Mouse (Mus musculus) MEL-GATA-1-ER (cell line): ENCODE results near the gene Snx29.

Source experiments
- DNase-seq: peaks from one replicate; pipeline ENCODE4 v3.0.0-alpha.2; 2012; ENCODE audit warnings: low read depth; ENCODE audit errors: extremely low read depth

Snx29 gene

DNA sequence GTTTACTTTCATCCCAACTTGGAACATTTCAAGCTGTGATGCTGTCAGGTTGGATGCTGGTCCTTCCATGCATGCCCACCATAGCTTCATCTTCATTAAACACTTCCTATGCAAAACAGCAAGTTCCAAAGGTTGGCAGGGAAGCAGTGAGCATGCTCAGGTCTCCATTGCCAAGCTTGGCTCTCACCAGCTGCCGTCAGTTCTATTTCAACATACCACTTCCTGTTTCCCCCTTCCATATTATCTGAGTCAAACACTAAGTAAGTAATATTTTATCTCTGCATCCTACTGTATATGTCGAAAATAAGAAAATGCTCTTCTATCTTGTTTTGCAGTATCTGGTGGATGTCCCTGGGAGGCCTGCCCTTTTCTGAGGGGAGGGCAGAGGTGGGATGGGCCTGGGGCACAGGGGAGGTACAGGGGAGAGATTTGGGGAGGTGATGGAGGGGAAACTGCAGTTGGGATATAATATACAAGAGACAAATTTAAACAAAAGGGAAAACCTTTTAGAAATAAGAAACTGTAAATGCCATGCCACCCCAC is 309.6 kb downstream of the Snx29 start:
- DNase-seq = peak; percentile 52

DNA sequence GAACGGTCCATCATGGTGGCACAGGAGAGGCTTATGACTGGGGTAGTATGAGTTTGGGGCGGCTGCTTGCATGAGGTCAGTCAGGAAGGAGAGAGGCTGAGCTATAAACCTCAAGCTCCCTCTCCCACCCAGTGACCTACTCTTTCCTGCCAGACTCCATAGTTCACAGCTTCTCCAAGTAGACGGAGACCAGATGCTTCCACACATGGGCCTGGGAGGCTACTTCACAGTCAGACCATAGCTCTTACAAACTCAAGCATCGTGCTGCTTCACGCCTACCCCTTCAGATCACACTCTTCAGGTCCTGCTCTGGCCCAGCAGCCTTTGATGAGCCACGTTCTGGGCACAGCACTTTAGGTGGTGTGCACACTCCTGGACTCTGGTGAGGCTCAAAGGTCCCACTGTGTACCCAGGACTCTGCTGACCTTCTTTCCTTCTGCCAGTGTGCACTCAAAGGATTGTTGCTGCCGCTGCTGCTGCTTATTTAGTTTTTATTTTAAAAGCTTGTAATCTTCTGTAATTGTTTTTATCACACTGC is 313.6 kb downstream of the Snx29 start:
- DNase-seq = no peak

DNA sequence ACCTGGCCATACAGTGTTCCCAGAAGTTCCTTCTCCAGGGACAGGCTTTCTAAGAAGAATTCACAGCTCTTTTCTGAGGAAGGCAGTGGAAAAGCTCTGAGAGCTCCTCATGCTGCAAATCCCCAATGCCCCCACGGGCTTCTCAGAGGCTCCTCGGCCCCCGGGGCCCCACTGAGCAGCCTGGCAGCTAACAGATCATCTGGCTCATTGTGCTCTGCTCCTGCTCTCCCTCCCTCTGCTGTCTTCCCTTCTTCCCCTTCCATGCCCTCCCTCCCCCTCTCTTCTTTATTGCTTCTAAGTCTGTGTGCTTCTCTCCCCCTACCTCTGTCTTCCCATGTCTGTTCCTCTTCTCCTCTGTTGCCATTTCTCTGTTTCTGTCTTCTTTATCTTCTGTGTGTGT is 314.2 kb downstream of the Snx29 start:
- DNase-seq = no peak

DNA sequence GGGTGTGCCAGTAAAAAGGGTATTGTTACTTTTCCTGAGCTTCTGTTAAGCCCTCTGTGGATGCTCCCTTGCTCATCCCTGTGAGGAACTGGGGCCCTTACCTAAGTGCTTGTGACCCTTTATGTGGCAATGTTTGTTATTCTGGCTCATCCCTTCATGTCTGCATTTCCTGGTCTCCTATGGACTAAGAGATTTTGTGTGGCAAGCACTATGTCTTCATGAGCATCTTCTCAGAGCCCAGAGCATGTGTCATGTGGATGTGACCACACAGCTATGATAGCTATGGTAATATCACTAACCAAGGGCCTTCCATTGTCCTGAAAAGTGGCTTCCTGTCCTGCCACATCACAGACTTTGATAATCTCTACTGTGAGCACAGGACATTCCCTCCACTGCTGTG is 315.1 kb downstream of the Snx29 start:
- DNase-seq = no peak

DNA sequence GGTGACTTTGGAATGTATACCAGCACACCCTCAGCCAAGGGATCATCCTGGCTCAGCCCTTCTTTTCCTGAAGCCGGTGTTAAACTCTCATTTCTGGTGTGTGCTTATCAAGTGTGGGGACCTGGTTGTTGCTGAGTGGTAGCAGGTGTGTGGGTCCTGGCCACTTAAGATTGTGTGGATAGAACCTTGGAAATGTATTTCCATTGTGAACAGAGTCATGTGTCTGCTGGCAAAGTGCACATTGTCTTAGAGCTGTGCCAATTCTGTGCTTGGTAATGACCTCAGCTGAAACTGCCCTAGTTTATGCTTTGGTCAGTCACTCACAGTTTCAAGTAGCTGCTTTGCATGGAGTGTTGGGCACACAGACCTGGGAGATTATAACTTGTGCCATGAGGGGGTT is 316.0 kb downstream of the Snx29 start:
- DNase-seq = no peak

DNA sequence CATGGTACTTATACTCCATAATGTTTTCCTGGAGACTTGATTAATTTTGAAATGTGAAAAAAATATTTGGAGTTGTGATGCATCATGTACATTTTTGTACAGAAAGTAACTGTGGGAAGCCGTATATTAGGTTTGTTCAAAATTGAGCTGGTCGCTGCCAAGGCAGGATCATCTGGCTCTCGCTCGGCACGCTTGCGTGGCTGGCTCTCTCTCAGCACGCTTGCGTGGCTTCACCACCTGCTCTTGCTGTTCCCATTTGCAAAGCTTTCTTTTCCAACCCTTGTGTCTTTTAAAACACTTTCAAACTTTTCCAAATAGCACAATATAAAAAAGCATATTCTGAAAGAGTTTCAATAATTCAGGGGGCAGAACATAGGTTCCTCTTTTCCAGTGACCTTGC is 317.2 kb downstream of the Snx29 start:
- no peak for DNase-seq

DNA sequence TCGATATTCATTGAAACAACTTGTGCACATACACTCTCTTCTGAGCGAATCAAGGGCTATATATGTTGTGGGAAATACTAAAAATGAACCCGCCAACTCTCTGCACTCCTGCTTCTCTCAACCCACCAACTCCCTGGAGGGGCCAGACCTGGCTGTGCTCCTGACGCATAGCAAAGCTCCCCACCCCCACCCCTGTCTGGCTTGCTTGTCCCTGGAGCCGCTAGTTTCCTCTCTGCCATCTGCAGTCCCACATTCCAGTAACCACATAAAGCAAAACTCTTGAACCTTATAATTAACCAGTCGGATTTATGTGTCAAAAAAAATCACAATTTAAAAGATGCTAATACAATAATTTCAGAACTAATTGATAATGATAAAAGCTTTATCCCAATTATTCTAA is 320.9 kb downstream of the Snx29 start:
- DNase-seq = no peak

DNA sequence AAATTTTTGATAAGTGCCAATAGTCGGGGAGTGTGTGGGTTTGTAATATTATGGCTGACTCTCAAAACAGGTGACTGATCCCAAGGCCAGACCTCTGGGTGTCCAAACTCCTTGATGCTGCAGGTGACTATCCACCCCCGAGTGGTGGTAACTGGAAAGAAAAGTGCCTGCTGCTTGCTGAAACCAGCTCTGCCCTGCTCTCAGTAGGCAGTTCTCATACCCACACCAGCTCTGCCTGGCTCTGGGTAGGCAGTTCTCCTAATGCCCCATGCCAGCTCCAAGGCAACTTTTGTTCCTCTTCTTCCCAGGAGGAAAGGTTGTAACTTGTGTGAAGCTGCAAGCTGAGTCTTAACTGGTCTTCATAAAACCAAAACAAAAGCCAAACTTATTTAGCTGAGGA is 321.7 kb downstream of the Snx29 start:
- no peak for DNase-seq

DNA sequence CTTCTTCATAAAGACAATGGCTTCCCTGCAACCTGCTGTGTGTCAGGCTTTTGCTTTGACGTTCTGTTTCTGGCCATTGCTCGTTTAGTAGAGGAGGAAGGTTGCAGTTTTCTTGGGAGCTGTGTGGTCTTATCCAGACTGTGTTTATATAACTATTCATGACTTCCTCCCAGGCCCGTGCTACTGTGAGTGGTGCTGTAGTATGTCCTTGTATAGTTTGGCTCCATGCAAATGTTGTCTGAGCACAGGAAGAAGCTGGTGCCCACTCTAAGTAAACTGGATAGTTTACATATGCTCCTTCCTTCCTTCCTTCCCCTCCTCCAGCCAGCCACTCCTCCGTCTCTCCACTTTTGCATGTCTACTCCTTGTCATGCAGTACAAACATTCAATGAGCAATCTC is 323.0 kb downstream of the Snx29 start:
- no peak for DNase-seq

DNA sequence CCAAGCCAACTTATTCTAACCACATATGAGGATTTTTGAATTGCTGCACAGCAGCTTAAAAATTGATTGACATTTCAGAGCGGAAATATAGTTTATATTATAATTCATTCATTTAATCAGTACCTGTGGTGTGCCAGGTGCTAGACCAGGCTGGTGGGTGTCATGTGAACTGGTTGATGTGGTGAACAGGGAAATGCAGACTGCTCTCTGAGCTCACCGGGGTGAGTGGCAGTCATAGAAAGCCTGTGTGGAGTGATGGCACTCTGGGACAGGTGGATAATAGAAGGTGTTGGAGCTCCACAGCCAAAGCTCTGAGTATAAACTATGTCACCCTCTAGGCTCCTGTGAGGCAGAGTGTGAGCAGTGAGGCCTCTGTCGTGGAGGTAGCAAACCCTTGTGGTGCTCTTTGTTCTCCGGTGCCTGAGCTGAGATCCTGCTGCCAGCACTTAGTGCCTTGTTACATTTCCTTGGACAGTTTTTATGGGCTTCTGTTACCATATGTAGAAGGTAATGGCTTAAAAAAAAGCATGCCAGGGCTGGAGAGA is 324.1 kb downstream of the Snx29 start:
- no peak for DNase-seq

DNA sequence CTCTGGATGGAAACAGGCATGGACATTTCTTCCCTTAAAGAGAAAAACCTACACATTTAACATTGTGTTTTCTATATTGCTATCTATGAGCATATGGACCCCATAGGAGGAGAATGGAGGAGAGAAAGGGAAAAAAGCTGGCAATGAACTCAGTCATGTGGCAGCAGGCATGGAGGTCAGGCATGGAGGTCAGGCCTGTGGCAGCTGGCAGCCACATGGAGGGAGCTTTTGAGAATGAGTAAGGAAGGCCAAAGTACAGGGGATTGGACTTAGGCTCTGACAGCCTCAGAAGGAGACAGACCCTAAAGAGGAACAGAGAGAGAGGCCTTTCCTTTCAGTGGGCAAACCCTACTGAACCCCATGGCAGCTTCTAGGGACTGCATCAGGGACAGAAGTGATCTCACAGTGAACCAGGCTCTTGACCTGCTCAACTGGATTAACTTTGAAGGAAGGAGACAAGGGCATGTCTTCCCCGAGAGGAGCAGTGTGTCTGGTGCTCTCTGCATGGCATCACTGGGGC is 325.5 kb downstream of the Snx29 start:
- DNase-seq = no peak

DNA sequence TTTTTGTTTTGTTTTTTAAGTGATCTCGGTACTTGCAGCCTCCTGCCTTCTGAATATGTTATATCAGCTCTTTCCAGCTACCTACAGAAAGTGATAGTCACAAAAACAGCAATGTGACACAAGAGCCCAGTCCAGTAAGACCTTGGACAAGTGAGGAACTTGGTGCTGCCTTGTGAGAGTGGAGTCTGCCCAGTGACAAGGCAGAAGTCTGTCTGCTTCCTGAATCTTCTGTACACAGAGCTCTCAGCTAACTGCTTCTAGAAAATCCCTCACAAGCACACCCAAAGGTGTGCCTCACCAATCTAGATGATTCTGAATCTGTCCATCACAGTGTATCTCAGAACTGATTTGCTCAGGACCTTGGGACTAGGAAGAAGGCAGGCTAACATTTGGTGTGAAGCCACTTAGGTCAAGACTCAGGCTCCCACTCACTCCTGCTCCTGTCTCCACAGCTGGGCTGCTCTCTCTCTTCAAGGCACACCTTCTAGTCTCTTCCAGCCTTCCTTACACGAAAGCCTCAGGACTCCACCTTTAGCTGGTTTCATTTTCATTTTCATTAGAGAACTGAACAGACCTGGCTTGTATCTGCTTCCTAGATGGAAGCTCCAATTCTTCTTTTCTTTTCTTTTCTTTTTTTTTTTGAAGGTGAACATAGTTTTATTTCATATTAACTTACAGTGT is 330.1 kb downstream of the Snx29 start:
- no peak for DNase-seq

DNA sequence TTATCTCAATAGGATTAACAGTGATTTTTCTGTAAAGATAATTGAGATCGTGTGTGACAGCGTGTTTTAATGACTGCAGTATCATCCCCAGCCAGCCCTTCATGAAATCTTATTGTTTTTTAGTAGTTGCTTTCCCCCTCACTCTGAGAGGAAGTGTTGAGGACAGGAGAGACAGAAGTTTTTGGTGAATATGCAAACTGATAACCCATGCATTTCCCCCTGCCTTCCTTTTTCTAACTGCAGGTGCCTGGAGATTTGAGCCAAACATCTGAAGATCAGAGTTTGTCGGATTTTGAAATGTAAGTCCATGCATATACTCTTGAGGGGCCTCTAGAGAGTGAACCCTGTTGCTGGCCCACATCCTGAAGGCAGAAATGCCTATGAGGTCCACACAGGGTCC is 333.2 kb downstream of the Snx29 start:
- no peak for DNase-seq

DNA sequence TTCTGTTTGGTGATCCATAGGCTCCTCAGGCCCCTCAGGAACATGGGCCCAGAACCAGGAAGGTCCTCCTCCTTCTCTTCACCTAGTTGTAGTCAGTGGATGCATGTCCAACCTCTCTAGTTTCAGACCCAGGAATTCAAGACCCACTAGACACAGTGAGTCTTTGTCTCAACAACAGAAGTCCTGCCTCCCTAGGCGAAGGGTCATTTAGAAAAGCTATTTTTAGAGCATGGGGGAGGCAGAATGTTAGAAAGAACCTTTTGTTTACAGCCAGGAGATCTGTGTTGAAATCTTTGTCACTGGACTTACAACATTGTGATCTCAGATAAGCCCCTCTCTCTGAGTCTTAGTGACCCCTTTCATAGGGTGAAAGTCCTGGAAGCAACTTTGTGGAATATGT is 334.4 kb downstream of the Snx29 start:
- no peak for DNase-seq

DNA sequence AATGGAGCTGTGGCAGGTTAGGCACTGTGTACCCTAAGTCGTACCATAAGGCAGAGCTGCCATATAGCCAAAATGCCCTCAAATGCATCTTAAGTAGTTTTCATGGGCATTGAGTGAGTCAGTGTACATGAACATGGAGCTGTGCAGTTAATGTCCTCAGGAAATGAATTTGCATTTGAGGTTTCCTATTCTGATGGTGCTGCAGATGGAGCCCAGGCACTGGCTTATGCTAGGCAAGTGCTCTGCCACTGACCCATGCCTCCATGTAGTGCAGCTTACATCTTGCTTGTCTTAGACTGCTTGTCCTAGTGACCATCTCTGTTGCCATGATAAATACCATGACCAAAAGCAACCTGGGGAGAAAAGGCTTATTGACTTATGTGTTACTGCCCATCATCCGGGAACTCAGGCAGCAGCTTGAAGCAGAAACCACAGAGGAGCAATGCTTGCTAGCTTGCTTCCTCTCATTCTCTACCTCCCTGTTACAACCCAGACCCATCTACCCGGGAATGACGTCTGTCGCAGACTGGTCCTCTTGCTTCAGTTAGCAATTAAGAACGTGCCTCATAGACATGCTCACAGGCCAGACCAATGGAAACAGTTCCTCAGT is 336.5 kb downstream of the Snx29 start:
- DNase-seq = no peak

DNA sequence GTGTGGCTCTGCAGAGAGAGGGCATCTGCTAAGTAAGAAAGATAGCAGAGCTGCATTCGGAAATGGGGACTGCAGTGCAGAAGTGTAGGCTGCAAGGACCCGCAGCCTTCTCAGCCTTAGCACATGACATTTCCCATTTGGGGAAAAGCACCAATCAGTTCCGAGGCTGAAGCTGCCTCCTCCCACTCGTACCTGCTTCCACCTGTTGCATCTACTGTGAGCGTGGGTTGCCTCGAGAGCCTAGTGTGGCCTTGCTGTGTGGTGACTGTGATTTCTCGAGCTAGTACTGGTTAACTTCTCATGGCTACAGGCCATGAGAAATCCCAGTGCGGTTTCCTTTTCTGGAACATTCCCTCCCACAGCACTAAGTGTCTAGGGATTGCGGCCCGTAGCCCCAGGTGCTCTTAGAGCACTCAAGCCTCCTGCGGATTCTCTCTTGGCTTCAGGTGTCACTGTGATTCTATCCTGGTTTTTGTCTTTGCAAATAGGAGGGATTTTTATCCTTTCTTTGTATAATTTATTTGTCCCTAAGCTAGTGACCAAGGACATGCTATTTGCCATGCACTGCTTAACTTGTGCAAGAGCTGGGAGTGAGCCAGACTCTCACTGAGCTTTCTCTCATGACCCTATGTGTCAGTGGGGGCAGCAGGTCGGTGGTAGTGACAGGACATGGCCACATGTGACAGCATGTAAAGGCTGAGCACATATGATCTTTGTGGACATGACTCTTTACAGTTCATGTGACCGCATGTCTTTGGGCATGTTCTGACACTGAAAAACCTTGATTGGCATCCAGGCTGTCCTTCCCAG is 342.4 kb downstream of the Snx29 start:
- DNase-seq = no peak

DNA sequence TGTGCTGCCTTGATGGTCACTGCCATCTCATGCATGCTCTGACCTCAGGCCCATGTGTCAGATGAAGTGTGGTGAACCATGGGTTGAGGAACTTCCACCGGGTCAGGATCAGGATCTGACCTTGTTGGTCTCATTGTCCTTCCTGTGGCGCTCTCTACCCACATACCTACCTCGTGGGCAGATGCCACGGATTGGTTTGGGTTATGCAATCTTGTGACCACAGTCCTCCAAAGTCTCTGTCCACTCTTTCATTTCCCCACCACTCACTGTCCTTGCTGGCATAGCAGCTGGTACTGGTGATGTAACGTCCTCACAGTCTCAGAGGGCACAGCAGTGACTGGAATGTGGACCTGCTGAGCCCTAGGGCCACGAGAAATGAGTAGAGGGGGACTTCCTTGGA is 343.2 kb downstream of the Snx29 start:
- no peak for DNase-seq

DNA sequence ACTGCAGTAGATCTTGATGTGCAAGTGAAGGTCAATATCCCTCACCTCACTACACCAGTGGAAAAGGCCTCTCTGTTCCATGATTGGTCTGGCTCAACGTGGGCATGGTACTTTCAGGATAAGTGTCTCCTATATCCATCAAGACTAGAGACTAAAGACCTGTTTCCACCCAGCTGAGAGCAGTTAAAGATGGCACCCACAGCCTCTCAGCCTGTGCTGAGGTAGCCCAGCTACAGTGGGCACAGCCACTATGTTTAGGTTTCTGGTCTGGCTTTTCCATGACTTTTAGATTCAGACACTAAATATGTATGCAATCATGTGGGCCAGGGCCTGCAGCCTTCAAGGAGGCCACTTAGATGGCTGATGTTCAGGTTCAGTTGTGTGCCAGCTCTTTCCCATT is 345.7 kb downstream of the Snx29 start:
- no peak for DNase-seq

DNA sequence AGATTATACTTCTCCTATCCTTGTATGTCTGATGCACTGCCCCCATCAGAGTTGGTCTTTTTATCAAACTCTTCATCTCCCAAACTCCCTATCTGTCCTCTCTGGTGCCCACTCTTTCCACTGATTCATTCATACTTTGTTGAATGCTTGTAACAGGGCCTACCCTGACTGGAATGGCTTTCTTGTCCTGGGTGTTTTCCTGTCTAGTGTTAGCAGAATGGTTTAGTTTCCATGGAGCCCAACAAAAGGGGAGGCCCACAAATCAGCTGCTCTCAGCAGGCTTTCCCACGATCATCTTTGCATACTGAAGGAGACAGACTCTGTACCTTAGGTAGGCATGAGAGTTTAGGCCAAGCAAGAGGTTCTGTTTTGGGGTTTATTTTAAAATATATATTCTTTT is 346.2 kb downstream of the Snx29 start:
- no peak for DNase-seq

DNA sequence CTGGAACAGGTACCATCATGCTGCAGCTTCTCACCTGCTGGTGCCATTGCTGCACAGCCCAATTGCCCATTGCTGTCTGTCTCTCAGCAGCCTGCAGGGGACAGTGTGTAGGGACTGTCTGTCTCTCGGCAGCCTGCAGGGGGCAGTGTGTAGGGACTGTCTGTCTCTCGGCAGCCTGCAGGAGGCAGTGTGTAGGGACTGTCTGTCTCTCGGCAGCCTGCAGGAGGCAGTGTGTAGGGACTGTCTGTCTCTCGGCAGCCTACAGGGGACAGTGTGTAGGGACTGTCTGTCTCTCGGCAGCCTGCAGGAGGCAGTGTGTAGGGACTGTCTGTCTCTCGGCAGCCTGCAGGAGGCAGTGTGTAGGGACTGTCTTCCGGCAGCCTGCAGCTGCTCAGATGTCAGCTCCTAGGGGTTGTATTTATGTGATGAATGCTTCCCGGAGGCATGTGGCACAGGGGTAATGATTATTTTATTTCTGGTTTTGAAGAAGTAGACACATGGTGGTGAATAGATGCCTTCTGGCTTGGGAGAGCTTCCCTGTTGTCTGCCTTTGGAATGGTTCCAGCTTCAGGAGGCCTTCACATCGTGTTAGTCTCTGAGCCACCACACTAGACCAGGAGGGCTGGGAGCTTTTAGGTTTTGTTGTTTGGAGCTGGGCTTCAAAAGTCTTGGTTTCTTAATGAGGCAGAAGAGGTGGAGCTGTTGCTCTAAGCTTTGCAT is 347.7 kb downstream of the Snx29 start:
- no peak for DNase-seq

DNA sequence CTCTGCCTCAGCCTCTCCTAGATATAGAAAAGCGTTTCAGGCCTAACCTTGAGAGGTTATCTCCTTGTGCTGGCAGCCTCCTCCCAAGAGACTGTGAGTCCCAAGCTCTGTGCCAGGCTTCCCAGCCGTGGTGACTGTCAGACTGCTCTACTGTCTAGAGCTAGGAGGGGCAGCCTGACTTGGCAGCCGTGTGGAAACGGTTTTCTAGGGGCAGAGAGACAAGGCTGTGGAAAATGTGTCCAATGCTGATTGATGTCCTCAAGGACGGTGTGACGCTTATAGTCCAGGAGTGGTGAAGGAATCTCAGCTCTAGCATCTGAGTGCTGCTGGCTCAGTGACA is 348.2 kb downstream of the Snx29 start:
- no peak for DNase-seq
